Mouse (Mus musculus) ovary, postnatal 36 days (tissue): ENCODE measurements around the gene Zfp408.

ENCODE experiments used
- DNase-seq: peaks from one replicate; pipeline ENCODE4 v3.0.0; 2022; ENCODE audit warnings: low spot score, mixed read lengths

Gene Zfp408

GRCm38 (mm10) chr2:91649553-91650359 lies at the start of gene Zfp408, which contains the start of gene Arhgap1:
Gene Zfp408 (minus strand): TSS chr2:91649791.
Gene Arhgap1 (plus strand): TSS chr2:91649860.
- peak; percentile 94 for DNase-seq

- no peak for DNase-seq
Observed at GRCm38 (mm10) chr2:91699225-91699624, 49.6 kb upstream of the Zfp408 start.

DNA sequence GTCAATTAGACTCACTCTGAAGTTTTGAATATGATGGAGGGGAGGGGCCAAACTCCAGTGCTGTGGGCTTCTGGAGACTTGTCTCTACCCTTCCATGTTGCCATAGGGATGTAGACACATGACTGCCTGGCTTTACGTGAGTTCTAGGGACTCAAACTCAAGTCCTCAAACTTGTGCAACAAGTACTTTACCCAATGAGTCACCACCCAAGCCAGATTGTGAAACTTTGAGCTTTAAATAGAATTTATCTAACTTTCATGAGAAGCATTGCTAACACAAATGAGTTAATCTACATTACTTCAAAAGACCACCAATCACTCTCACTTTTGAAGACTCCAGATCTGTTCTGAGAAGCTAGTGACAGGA lies 46.6 kb upstream of the Zfp408 start:
- no peak for DNase-seq

DNA sequence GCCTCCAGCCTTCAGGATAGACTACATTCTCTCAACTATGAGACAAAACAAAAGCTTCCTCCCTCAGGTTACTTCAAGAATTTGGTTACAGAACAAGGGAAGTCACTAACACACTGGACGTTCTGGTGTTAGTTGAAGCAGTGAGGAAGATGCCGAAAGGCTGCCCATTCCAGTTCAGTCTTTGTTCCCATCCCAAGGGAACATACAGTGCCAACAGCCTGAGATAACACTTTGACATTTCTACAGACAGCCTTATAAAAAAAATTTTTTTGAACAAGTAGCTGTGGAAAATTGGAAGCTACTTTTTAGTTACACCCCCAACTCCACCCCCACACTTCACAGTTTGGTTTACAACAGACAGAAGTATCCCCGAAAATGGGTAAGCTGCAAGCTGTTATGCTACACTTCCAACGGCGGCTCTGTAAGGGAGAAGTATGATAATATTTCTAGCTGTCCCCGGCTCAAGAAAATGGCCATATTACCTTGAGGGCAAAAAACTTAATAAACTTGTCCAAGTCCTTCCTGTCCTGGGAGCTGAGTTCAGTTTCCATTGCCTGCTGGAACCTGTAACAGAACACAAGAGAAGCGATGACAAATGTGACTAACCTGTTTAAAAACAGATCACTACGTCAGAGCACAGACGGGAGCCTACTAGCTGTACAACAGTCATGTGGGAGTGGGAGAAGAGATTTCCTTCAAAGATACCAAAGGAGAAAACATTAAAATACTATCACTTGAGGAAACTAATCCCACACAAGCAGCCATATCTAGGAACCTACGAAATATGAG lies 46.0 kb upstream of the Zfp408 start:
- DNase-seq = no peak

DNA sequence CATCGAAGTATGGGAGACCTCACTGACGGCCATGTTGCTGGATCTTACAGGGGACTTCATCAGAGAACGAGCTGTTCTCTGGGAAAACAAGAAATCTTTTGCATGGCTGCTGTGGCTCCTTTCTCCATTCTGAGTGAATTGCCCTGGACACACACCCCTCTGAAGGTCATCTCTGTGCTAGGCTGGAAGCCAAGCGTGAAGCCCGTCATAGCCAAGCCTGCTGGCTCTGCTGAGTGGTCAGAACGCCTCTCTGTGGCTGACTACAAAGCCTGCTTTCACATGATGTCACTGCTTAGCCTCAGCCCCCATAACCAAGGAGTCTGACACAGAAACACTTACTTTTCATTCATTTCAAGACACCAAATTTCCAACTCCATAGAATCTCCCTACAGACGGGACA lies 39.9 kb upstream of the Zfp408 start:
- peak; percentile 78 for DNase-seq

GRCm38 (mm10) chr2:91683919-91684318 lies 34.3 kb upstream of the Zfp408 start:
- DNase-seq = no peak

DNA sequence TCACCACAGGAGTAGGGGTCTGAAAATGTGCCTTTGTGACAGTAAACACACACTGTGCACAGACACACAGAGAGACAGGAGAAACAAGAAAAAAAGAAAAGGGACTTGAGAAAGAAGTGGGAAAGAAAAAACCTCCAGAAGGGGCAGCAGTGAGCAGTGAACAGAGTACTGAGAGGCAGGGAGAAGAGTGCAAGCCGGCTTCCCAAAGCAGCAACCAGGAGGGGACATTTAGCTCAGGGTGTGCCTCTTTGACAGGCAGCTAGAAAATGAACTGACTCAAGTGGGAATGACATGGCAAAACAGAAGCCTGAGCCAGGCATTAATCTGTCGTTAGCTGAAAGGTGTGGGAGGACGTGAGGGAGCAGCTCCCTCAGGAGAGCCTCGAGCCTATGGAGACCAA lies 33.3 kb upstream of the Zfp408 start:
- DNase-seq = no peak

GRCm38 (mm10) chr2:91676961-91677360 lies 27.4 kb upstream of the Zfp408 start:
- no peak for DNase-seq

GRCm38 (mm10) chr2:91676420-91676819 lies 26.8 kb upstream of the Zfp408 start:
- no peak for DNase-seq

DNA sequence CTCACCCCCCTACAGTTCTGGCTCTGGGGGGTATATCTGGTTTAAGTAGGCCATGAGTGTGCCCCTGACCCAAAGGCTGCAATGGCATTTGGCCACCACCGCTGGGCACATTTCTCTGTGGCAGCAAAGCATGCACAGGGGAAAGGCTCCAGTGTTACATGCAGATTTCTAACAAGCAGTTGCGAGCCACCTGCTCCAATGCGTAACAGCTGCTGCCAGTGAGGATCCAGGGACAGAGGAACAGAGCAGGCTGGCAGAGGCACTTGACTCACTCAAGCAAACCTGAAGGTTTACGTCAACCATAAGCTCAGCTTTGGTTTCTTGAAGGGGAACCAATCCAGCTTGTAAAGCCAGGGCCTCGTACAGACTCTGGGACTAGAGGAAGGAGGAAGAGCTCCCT lies 25.3 kb upstream of the Zfp408 start:
- no peak for DNase-seq

GRCm38 (mm10) chr2:91673587-91673986 lies 24.0 kb upstream of the Zfp408 start:
- no peak for DNase-seq

GRCm38 (mm10) chr2:91670038-91670437 lies 20.4 kb upstream of the Zfp408 start:
- DNase-seq = no peak

DNA sequence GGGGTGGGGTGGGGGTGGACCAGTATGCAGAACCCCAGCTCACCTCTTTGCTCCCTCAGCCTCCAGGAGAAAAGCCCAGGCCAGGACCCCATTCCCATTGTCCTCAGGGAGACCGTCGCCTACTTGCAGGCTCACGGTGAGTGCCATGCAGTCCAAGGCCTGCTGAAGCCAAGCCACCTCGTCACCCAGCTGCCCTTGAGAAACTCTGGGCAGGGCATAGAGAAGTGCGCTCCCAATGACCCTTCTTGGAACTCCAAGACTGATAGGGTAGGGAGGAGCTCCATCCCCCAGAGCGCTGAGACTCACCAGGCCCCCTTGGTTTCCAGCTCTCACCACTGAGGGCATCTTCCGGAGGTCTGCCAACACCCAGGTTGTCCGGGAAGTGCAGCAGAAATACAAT lies 19.7 kb upstream of the Zfp408 start:
- DNase-seq = no peak

DNA sequence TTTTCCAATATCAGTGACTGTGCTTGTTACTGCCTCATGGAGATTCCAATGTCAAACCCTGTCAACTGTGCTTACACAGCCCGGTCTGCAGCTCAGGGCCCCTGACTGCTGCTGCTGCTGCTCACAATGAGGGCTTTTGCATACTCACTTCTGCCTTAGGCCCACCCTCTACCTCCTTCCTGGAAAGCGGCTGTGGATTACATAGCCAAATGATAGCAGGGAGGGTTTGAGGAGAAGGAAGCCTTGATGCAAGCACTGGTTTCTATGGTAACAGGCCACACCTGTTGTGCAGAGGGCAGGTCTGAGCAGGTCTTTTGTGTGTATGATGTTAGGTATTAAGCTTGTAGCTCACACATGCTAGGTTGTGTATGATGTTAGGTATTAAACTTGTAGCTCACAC lies 18.2 kb upstream of the Zfp408 start:
- DNase-seq = no peak

- no peak for DNase-seq
Observed at GRCm38 (mm10) chr2:91666386-91666910, 16.9 kb upstream of the Zfp408 start.

DNA sequence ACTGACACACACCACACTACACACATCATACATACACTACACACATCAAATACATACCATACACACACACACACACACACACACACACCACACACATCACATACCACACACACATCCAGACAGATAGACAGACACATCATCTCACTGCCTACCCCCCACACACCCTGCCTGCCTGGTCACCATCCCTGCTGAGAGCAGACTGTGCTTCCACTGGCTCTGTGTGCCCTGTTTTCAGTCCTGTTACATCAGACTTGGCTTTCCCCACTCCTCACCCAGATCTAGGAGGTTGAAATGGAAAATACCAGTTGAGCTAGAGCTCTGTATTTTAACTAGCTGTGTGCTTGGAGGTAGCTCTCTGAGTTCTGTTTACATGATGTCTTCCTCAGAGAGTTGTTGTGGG lies 15.2 kb upstream of the Zfp408 start:
- no peak for DNase-seq

DNA sequence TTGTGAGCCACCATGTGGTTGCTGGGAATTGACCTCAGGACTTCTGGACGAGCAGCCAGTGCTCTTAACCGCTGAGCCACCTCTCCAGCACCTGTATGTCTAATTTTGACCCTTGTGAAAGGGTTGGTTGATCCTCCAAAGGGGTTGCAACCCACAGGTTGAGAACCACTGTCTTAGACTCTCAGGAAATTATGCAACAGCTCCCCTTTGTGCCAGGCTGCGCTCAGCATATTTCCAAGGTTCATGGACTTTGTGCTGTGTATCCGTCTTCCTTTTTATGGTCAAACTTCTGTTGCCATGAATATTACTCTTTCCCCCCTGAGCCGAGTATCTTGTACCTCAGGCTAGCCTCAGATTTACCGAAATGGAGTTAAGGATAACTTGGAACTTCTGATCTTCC lies 11.4 kb upstream of the Zfp408 start:
- no peak for DNase-seq

DNA sequence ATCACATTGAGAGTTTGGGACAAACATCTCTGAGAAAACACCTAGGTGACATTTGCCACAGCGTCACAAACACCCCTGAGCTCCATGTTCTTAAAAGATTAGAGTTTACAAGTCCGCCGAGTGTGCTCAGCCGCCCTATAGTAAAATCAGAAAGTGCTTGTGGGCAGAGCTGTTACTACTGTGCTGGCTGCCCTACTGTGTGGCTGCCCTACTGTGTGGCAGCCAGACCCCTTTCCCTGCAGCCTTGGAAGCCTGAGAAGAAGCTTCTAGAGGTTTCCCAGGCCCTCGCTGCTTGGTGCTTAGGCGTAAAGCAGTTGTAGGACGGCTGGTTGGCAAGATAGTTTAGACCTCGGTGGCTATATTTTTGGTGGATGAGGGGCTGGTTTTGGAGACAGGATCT lies 10.1 kb upstream of the Zfp408 start:
- DNase-seq = no peak

DNA sequence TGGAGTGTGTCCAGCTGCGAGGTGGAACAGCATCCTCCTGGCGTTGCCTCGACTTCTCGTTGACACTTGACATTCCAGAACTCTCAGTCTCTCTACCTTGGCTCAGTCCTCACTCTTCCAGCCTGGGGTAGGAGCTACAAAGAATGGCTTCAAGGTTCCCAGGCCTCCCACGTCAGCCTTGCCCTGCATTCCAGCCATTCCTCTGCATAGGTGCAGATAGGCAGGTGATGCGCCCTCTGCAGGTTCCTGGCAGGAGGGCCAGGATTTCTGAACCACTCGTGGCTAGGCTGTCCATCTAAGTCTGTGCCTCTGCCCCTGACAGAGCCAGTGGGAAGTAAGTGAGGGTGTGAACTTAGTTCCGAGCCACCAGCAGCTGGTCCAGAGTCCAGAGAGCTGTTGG lies 7.2 kb upstream of the Zfp408 start:
- DNase-seq = no peak

GRCm38 (mm10) chr2:91655827-91656226 lies 6.2 kb upstream of the Zfp408 start:
- DNase-seq = no peak

- DNase-seq = no peak
Observed at GRCm38 (mm10) chr2:91655388-91655787, 5.8 kb upstream of the Zfp408 start.

DNA sequence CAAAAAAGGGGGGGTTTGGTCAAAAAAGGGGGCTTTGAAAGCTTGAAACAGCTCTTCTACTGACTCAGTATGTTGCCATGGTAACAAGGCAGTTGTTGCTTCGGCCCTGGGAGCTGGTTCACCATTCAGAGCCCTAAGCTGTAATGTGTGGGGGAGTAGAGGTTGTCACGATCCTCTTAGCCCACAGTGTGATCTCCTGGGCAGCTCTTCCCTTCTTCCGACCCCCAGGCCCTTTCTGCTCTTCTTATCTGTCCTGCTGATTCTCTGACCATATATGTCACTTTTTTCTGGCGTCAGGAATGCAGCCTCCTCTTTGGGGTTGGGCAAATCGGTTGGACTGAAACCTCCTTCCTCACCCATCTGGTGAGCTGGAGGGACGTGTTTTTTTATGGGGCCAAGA lies 3.3 kb upstream of the Zfp408 start:
- no peak for DNase-seq
